Mouse (Mus musculus): ENCODE results near the gene Cfap97d1. TPM values are rescaled to one million over a fixed set of nuclear protein-coding genes. Genes with fewer than 3 reads are reported as not detected.

The Cfap97d1 gene
- polyA plus RNA-seq, 1 experiment from 2014 or later: not detected

- no peak overlapping the region for H3K27ac ChIP-seq (ENCODE audit: low read depth)
- H3K27me3 ChIP-seq (ENCODE audit: insufficient read depth, low read length): peaks cover 24% of the 10 kb centered on the region
- no peak overlapping the region for H3K9ac ChIP-seq (replicated peaks)
- ATAC-seq (no peak), DNase-seq (no peak)
- no peaks in the 10 kb centered on the region for H3K36me3 ChIP-seq (replicated peaks; ENCODE audit: insufficient read depth, low read length)
- no peaks in the 10 kb centered on the region for H3K9me3 ChIP-seq (ENCODE audit: low read length)
- 58% methylated on average over 4 of the region's 4 CpGs for WGBS (ENCODE audit: insufficient replicate concordance)
- H3K4me3 ChIP-seq (ENCODE audit: low read depth, low read length): no peak overlapping the region
- 0 out of 2 replicates have a peak, but pooled peaks cover 5% of the 10 kb centered on the region for H3K4me1 ChIP-seq (ENCODE audit: insufficient read depth)
- TF ChIP-seq EP300 (IDR thresholded peaks at IDR 0.05; ENCODE audit: low read depth): no peak
- no peak for TF ChIP-seq CTCF (IDR thresholded peaks at IDR 0.05; ENCODE audit: low read depth)
- no peak overlapping the region for H3K4me2 ChIP-seq (ENCODE audit: low read depth, low read length)
These were observed 45.2 kb downstream of the Cfap97d1 start for GRCm38 (mm10) chr11:102029304-102029703.

- WGBS (ENCODE audit: insufficient replicate concordance): 48% methylated on average over 7 of the region's 7 CpGs
- peaks cover 24% of the 10 kb centered on the region for H3K27me3 ChIP-seq (ENCODE audit: insufficient read depth, low read length)
- no peak overlapping the region for H3K4me3 ChIP-seq (ENCODE audit: low read depth, low read length)
- no peak overlapping the region for H3K9ac ChIP-seq (replicated peaks)
- no peaks in the 10 kb centered on the region for H3K36me3 ChIP-seq (replicated peaks; ENCODE audit: insufficient read depth, low read length)
- no peak overlapping the region for H3K4me2 ChIP-seq (ENCODE audit: low read depth, low read length)
- no peak for ATAC-seq
- DNase-seq: no peak
- 0 out of 2 replicates have a peak, but pooled peaks cover 5% of the 10 kb centered on the region for H3K4me1 ChIP-seq (ENCODE audit: insufficient read depth)
- TF ChIP-seq EP300 (IDR thresholded peaks at IDR 0.05; ENCODE audit: low read depth): no peak
- 0 out of 2 replicates have a peak, but pooled peaks have one; percentile 11 for TF ChIP-seq CTCF (IDR thresholded peaks at IDR 0.05; ENCODE audit: low read depth)
- H3K9me3 ChIP-seq (ENCODE audit: low read length): no peaks in the 10 kb centered on the region
- no peak overlapping the region for H3K27ac ChIP-seq (ENCODE audit: low read depth)
These were observed 45.9 kb downstream of the Cfap97d1 start for GRCm38 (mm10) chr11:102029966-102030365.

GRCm38 (mm10) chr11:102031149-102031548 lies 47.1 kb downstream of the Cfap97d1 start:
- 73% methylated on average over 7 of the region's 7 CpGs for WGBS (ENCODE audit: insufficient replicate concordance)
- TF ChIP-seq CTCF (IDR thresholded peaks at IDR 0.05; ENCODE audit: low read depth) (no peak), EP300 (IDR thresholded peaks at IDR 0.05; ENCODE audit: low read depth) (no peak)

GRCm38 (mm10) chr11:102033055-102033591 lies 49.0 kb downstream of the Cfap97d1 start:
- no peaks in the 10 kb centered on the region for H3K9me3 ChIP-seq (ENCODE audit: low read length)
- no peak overlapping the region for H3K4me3 ChIP-seq (ENCODE audit: low read depth, low read length)
- no peak for TF ChIP-seq EP300 (IDR thresholded peaks at IDR 0.05; ENCODE audit: low read depth)
- TF ChIP-seq CTCF (IDR thresholded peaks at IDR 0.05; ENCODE audit: low read depth): no peak
- no peak for DNase-seq
- H3K36me3 ChIP-seq (replicated peaks; ENCODE audit: insufficient read depth, low read length): no peaks in the 10 kb centered on the region
- ATAC-seq: no peak
- H3K27ac ChIP-seq (ENCODE audit: low read depth): no peak overlapping the region
- 80% methylated on average over 12 of the region's 12 CpGs for WGBS (ENCODE audit: insufficient replicate concordance)
- no peak overlapping the region for H3K4me2 ChIP-seq (ENCODE audit: low read depth, low read length)
- H3K4me1 ChIP-seq (ENCODE audit: insufficient read depth): no peaks in the 10 kb centered on the region
- H3K9ac ChIP-seq (replicated peaks): no peak overlapping the region
- H3K27me3 ChIP-seq (ENCODE audit: insufficient read depth, low read length): peaks cover 2% of the 10 kb centered on the region; the same call in 1 of the 2 replicates

More at GRCm38 (mm10) chr11:102031149-102031548, 47.1 kb downstream of the Cfap97d1 start:
- peaks cover 16% of the 10 kb centered on the region for H3K27me3 ChIP-seq (ENCODE audit: insufficient read depth, low read length)
- no peaks in the 10 kb centered on the region for H3K9me3 ChIP-seq (ENCODE audit: low read length)
- no peak overlapping the region for H3K4me2 ChIP-seq (ENCODE audit: low read depth, low read length)
- no peak overlapping the region for H3K27ac ChIP-seq (ENCODE audit: low read depth)
- H3K9ac ChIP-seq (replicated peaks): no peak overlapping the region
- H3K36me3 ChIP-seq (replicated peaks; ENCODE audit: insufficient read depth, low read length): no peaks in the 10 kb centered on the region
- 0 out of 2 replicates have a peak, but pooled peaks cover 4% of the 10 kb centered on the region for H3K4me1 ChIP-seq (ENCODE audit: insufficient read depth)
- no peak for DNase-seq
- no peak for ATAC-seq
- H3K4me3 ChIP-seq (ENCODE audit: low read depth, low read length): no peak overlapping the region

GRCm38 (mm10) chr11:102034887-102035286 lies 50.8 kb downstream of the Cfap97d1 start:
- DNase-seq: no peak
- Histone ChIP-seq H3K36me3 (replicated peaks; ENCODE audit: insufficient read depth, low read length) (no peaks in the 10 kb centered on the region), H3K4me1 (ENCODE audit: insufficient read depth) (no peaks in the 10 kb centered on the region), H3K4me3 (ENCODE audit: low read depth, low read length) (no peak overlapping the region), H3K9ac (replicated peaks) (no peak overlapping the region), H3K27me3 (ENCODE audit: insufficient read depth, low read length) (no peaks in the 10 kb centered on the region), H3K4me2 (ENCODE audit: low read depth, low read length) (no peak overlapping the region), H3K9me3 (ENCODE audit: low read length) (no peaks in the 10 kb centered on the region), H3K27ac (ENCODE audit: low read depth) (no peak overlapping the region)
- no peak for ATAC-seq
- no peak for TF ChIP-seq CTCF (IDR thresholded peaks at IDR 0.05; ENCODE audit: low read depth)
- TF ChIP-seq EP300 (IDR thresholded peaks at IDR 0.05; ENCODE audit: low read depth): no peak
- 74% methylated on average over 8 of the region's 8 CpGs for WGBS (ENCODE audit: insufficient replicate concordance)

GRCm38 (mm10) chr11:102035456-102035960 lies 51.4 kb downstream of the Cfap97d1 start:
- Histone ChIP-seq H3K4me3 (ENCODE audit: low read depth, low read length) (no peak overlapping the region), H3K4me1 (ENCODE audit: insufficient read depth) (no peaks in the 10 kb centered on the region), H3K36me3 (replicated peaks; ENCODE audit: insufficient read depth, low read length) (no peaks in the 10 kb centered on the region), H3K27me3 (ENCODE audit: insufficient read depth, low read length) (no peaks in the 10 kb centered on the region), H3K4me2 (ENCODE audit: low read depth, low read length) (no peak overlapping the region), H3K9ac (replicated peaks) (no peak overlapping the region), H3K27ac (ENCODE audit: low read depth) (no peak overlapping the region), H3K9me3 (ENCODE audit: low read length) (no peaks in the 10 kb centered on the region)
- WGBS (ENCODE audit: insufficient replicate concordance): 74% methylated on average over 5 of the region's 5 CpGs
- DNase-seq (no peak), ATAC-seq (no peak)
- TF ChIP-seq EP300 (IDR thresholded peaks at IDR 0.05; ENCODE audit: low read depth) (no peak), CTCF (IDR thresholded peaks at IDR 0.05; ENCODE audit: low read depth) (no peak)

Data from liver, postnatal 0 days (tissue).